Mouse (Mus musculus) CH12.LX (cell line): Measurements from ENCODE around the gene Adora1. TPM values are rescaled to one million over a fixed set of nuclear protein-coding genes. Genes with fewer than 3 reads are reported as not detected.

Experiments
- DNase-seq: peaks from one replicate; pipeline ENCODE4 v3.0.0-alpha.2; 2013; ENCODE audit errors: extremely low read depth
- H3K27ac ChIP-seq: 2 replicates; pipeline ENCODE4 v1.5.1; 2012; ENCODE audit warnings: low read depth, mild to moderate bottlenecking, control low read depth, moderate library complexity; ENCODE audit not compliant: insufficient read depth
- H3K27me3 ChIP-seq: replicated peaks from 2 replicates; pipeline ENCODE3; 2012; ENCODE audit warnings: inconsistent platforms
- H3K36me3 ChIP-seq, 2 experiments: replicated peaks in 1 of 2; 2 replicates each; pipeline versions ENCODE3 to v1.6.1; 2012; ENCODE audit warnings: inconsistent platforms in 1 of 2, low read length in 1 of 2, mild to moderate bottlenecking in 1 of 2, mixed read lengths in 1 of 2, moderate library complexity in 1 of 2; ENCODE audit not compliant: control insufficient read depth in 1 of 2, insufficient read depth in 1 of 2
- H3K4me1 ChIP-seq, 2 experiments: 2 replicates each; pipeline ENCODE4 v1.6.1; 2012; ENCODE audit warnings: inconsistent platforms in 1 of 2, moderate library complexity in 1 of 2; ENCODE audit not compliant: insufficient read depth in 2 of 2, control insufficient read depth in 1 of 2
- H3K4me2 ChIP-seq: 2 replicates; pipeline ENCODE4 v1.6.1; 2012; ENCODE audit warnings: low read depth, mild to moderate bottlenecking, control low read depth; ENCODE audit not compliant: poor library complexity, insufficient read depth, severe bottlenecking
- H3K4me3 ChIP-seq, 3 experiments: fragments of 150-350 bp in 1 of 3; sonication (generic) in 1 of 3; replicated peaks in 1 of 3; 2 replicates each; pipeline versions ENCODE3 to v1.5.1; 2011 to 2012; ENCODE audit warnings: low read depth in 2 of 3, low read length in 2 of 3, mild to moderate bottlenecking in 2 of 3, moderate library complexity in 2 of 3, control low read depth in 1 of 3, improper control_type of control experiment in 1 of 3, inconsistent platforms in 1 of 3, mixed read lengths in 1 of 3; ENCODE audit not compliant: poor library complexity in 1 of 3
- H3K79me2 ChIP-seq: replicated peaks from 2 replicates; pipeline ENCODE4 v1.6.1; 2012; ENCODE audit warnings: mild to moderate bottlenecking, moderate library complexity; ENCODE audit not compliant: control insufficient read depth, poor library complexity, insufficient read depth, severe bottlenecking; ENCODE audit errors: extremely low read depth
- H3K9ac ChIP-seq: 2 replicates; pipeline ENCODE4 v1.6.1; 2012; ENCODE audit warnings: low read depth, mild to moderate bottlenecking, control low read depth, moderate library complexity; ENCODE audit not compliant: insufficient read depth
- H3K9me3 ChIP-seq: replicated peaks from 2 replicates; pipeline ENCODE3; 2012; ENCODE audit warnings: low read length, inconsistent platforms, mixed read lengths
- CHD1 ChIP-seq: IDR thresholded peaks from 2 replicates; pipeline ENCODE4 v1.6.1; 2012; ENCODE audit warnings: low read depth, low read length, improper control_type of control experiment, inconsistent platforms
- ETS1 ChIP-seq: conservative IDR thresholded peaks from 2 replicates; pipeline ENCODE4 v1.6.1; 2012; ENCODE audit warnings: low read depth, mild to moderate bottlenecking, inconsistent platforms, low read length, improper control_type of control experiment, moderate library complexity
- IRF4 ChIP-seq: IDR thresholded peaks from 2 replicates; pipeline ENCODE4 v1.6.1; 2014; ENCODE audit warnings: low read depth, mild to moderate bottlenecking, inconsistent platforms, low read length, improper control_type of control experiment
- MAFK ChIP-seq: IDR thresholded peaks from 2 replicates; pipeline ENCODE4 v1.6.1; 2011; ENCODE audit warnings: low read length, improper control_type of control experiment; ENCODE audit not compliant: insufficient replicate concordance
- MAX ChIP-seq: IDR thresholded peaks from 2 replicates; pipeline ENCODE4 v1.6.1; 2011; ENCODE audit warnings: low read length, improper control_type of control experiment
- MEF2A ChIP-seq: IDR thresholded peaks from 2 replicates; pipeline ENCODE4 v1.6.1; 2014; ENCODE audit warnings: low read depth, mild to moderate bottlenecking, inconsistent platforms, low read length, improper control_type of control experiment, borderline replicate concordance
- NRF1 ChIP-seq: IDR thresholded peaks from 2 replicates; pipeline ENCODE4 v1.6.1; 2014; ENCODE audit warnings: low read depth, mild to moderate bottlenecking, inconsistent platforms, low read length, improper control_type of control experiment, moderate library complexity
- RAD21 ChIP-seq: IDR thresholded peaks from 2 replicates; pipeline ENCODE4 v1.6.1; 2011; ENCODE audit warnings: low read depth, mild to moderate bottlenecking, low read length, improper control_type of control experiment, moderate library complexity
- SIN3A ChIP-seq: IDR thresholded peaks from 2 replicates; pipeline ENCODE4 v1.6.1; 2012; ENCODE audit warnings: low read length, improper control_type of control experiment, inconsistent platforms
- SMC3 ChIP-seq: IDR thresholded peaks from 2 replicates; pipeline ENCODE4 v1.6.1; 2011; ENCODE audit warnings: low read depth, low read length, improper control_type of control experiment
- TBP ChIP-seq: conservative IDR thresholded peaks from 2 replicates; pipeline ENCODE4 v1.6.1; 2011; ENCODE audit warnings: low read depth, low read length, improper control_type of control experiment
- UBTF ChIP-seq: IDR thresholded peaks from 2 replicates; pipeline ENCODE4 v1.6.1; 2012; ENCODE audit warnings: low read depth, mild to moderate bottlenecking, inconsistent platforms, low read length, improper control_type of control experiment, moderate library complexity
- ZKSCAN1 ChIP-seq: IDR thresholded peaks from 2 replicates; pipeline ENCODE4 v1.6.1; 2012; ENCODE audit warnings: low read depth, inconsistent platforms, low read length, improper control_type of control experiment, borderline replicate concordance
- ZMIZ1 ChIP-seq: IDR thresholded peaks from 2 replicates; pipeline ENCODE4 v1.6.1; 2012; ENCODE audit warnings: low read depth, mild to moderate bottlenecking, inconsistent platforms, low read length, improper control_type of control experiment
- dilution Hi-C: fragments of 300-500 bp; cut with MboI; formaldehyde crosslinking; loops from 2 replicates; pipeline ENCODE4 v1.14.3; 2020; ENCODE audit warnings: low sequenced_read_pairs; ENCODE audit not compliant: extremely low pct_unique_long_range_greater_than_20kb, extremely low pct_ligation_motif_present
- in situ Hi-C: fragments of 300-500 bp; cut with MboI; formaldehyde crosslinking; loops from 3 replicates; pipeline ENCODE4 v1.14.3; 2019; ENCODE audit warnings: low sequenced_read_pairs, low pct_ligation_motif_present, low pct_unique_long_range_greater_than_20kb, mixed read lengths
- polyA plus RNA-seq: library from polyadenylated mRNA; unstranded; fragments of >175 nt; gene quantifications from 2 replicates; pipeline ENCODE4 v1.2.1, GENCODE M21; 2012; ENCODE audit warnings: low read depth; ENCODE audit not compliant: insufficient read length
- total RNA-seq, 2 experiments: library from RNA; depleted of rRNA; stranded (reverse); fragments of 300-350 nt in 1 of 2; fragments of >200 nt in 1 of 2; gene quantifications; 2 replicates each; pipeline ENCODE4 v1.2.3; 2012 to 2014

The Adora1 gene
- total and polyA plus RNA-seq, 3 experiments: 0.20 TPM; not detected in 2

GRCm38 (mm10) chr1:134232326-134232725 is 2.9 kb downstream of the Adora1 start:
- no peak for DNase-seq
- Histone ChIP-seq H3K27me3 (peaks cover 3% of the 10 kb centered on the region), H3K9me3 (no peaks in the 10 kb centered on the region), H3K4me2 (no peak overlapping the region), H3K9ac (no peak overlapping the region), H3K4me3 (no peak overlapping the region), H3K27ac (no peak overlapping the region), H3K4me1 (peaks cover 14 to 53% of the 10 kb centered on the region in 2 experiments), H3K36me3 (no peaks in the 10 kb centered on the region), H3K79me2 (no peaks in the 10 kb centered on the region)
- dilution Hi-C loops (no loop called here), in situ Hi-C loops (loop anchor here (5.0 kb wide), 1 partner anchor 35 kb away; no protein-coding TSS in a partner anchor)
- no peak for TF ChIP-seq ETS1
- no peak for TF ChIP-seq RAD21
- TF ChIP-seq ZMIZ1: no peak
- TF ChIP-seq SIN3A: no peak
- no peak for TF ChIP-seq ZKSCAN1
- TF ChIP-seq SMC3: no peak
- no peak for TF ChIP-seq NRF1

- no peak overlapping the region for H3K4me2 ChIP-seq
- dilution Hi-C loops: no loop called here
- no peaks in the 10 kb centered on the region for H3K9me3 ChIP-seq
- H3K9ac ChIP-seq: no peak overlapping the region
- in situ Hi-C loops: loop anchor here (5.0 kb wide), 1 partner anchor 34 kb away; no protein-coding TSS in a partner anchor
- TF ChIP-seq MAFK (no peak), SMC3 (no peak), MEF2A (no peak), UBTF (no peak), CHD1 (no peak)
- TF ChIP-seq, all 38 proteins: peak for 0
- H3K27ac ChIP-seq: no peak overlapping the region
- H3K4me1 ChIP-seq: peaks cover 12 to 47% of the 10 kb centered on the region in 2 experiments
- H3K4me3 ChIP-seq: no peak overlapping the region
- DNase-seq: no peak
- H3K79me2 ChIP-seq: no peaks in the 10 kb centered on the region
- no peaks in the 10 kb centered on the region for H3K36me3 ChIP-seq
- H3K27me3 ChIP-seq: peaks cover 3% of the 10 kb centered on the region
Observed at GRCm38 (mm10) chr1:134231681-134232080, 3.5 kb downstream of the Adora1 start.

GRCm38 (mm10) chr1:134231270-134231669 is 4.0 kb downstream of the Adora1 start:
- no peak for DNase-seq
- no peak overlapping the region for H3K27ac ChIP-seq
- no peak for TF ChIP-seq IRF4
- no peak for TF ChIP-seq MAX
- no peak for TF ChIP-seq TBP
- no peaks in the 10 kb centered on the region for H3K79me2 ChIP-seq
- H3K9ac ChIP-seq: no peak overlapping the region
- H3K9me3 ChIP-seq: no peaks in the 10 kb centered on the region
- H3K4me1 ChIP-seq: peaks cover 12 to 43% of the 10 kb centered on the region in 2 experiments
- dilution Hi-C loops (no loop called here), in situ Hi-C loops (loop anchor here (5.0 kb wide), 1 partner anchor 34 kb away; no protein-coding TSS in a partner anchor)
- H3K36me3 ChIP-seq: no peaks in the 10 kb centered on the region
- H3K4me3 ChIP-seq: no peak overlapping the region
- H3K4me2 ChIP-seq: no peak overlapping the region
- H3K27me3 ChIP-seq: peaks cover 3% of the 10 kb centered on the region
